Mouse (Mus musculus): ENCODE results near the gene Pced1b. TPM values are rescaled to one million over a fixed set of nuclear protein-coding genes. Genes with fewer than 3 reads are reported as not detected.

The Pced1b gene
- polyA plus RNA-seq, 1 experiment from 2014 or later, result 3.2 TPM

DNA sequence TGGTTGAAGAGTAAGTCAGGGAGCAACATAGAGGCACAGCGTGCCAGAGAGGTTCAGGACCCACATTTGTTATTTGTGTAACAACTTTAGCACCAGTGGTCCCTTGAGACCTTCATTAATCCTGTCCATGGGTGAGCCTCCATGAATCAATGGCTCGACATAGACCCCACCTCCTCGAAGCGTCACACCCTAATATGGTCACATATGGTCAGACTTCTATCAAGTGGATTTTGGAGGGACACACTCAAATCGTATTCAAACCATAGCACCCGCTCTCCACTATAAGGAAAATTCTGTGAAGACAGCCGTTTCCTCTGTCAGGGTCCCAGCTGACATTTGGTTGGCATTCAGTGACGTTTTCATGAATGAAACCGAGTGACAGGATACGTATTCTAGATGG lies 2.4 kb downstream of the Pced1b start:
- Histone ChIP-seq H3K36me3 (ENCODE audit: control insufficient read depth, insufficient read depth, low read length) (no peaks in the 10 kb centered on the region), H3K27me3 (ENCODE audit: control insufficient read depth, insufficient read depth, low read length) (peaks cover 3% of the 10 kb centered on the region), H3K4me3 (ENCODE audit: low read depth, low read length) (no peak overlapping the region), H3K4me2 (replicated peaks; ENCODE audit: low read depth, low read length) (no peak overlapping the region), H3K27ac (ENCODE audit: low read depth, low read length) (no peak overlapping the region), H3K9ac (ENCODE audit: low read depth, low read length) (no peak overlapping the region), H3K4me1 (replicated peaks; ENCODE audit: control insufficient read depth, insufficient read depth, low read length) (no peaks in the 10 kb centered on the region), H3K9me3 (ENCODE audit: control insufficient read depth, low read length) (no peaks in the 10 kb centered on the region)
- WGBS, result 95% methylated on average over 10 of the region's 10 CpGs
- ATAC-seq (ENCODE audit: low FRiP score) (no peak), DNase-seq (ENCODE audit: low spot score) (no peak)

DNA sequence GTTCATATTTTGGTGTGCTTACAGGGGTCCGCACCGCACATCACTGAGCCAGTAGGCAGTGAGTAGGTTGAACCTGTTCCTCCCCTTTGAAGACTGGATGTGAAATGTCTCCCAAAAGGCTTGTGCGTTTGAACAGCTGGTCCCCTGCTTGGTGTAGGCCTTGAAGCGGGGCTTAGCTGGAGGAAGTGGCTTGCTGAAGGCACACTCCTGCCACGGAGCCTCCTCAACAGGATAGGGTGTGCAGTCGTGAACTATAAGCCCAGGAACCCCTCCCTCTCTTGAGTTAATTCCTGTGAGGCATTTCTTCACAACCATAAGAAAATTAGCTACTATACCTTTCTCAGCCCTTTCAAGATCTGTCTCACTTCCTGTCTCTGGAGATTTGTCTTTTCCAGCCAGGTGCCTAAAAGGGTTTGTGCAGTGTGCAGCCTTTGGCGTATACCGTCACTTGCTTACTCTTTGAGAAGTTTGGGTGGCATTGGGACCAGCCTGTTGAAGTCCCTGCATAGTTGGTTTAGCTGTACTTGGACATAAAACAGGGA lies 5.7 kb downstream of the Pced1b start:
- H3K36me3 ChIP-seq (ENCODE audit: control insufficient read depth, insufficient read depth, low read length), result no peaks in the 10 kb centered on the region
- no peak overlapping the region for H3K27ac ChIP-seq (ENCODE audit: low read depth, low read length)
- no peak overlapping the region for H3K9ac ChIP-seq (ENCODE audit: low read depth, low read length)
- ATAC-seq (ENCODE audit: low FRiP score) (no peak), DNase-seq (ENCODE audit: low spot score) (no peak)
- H3K4me3 ChIP-seq (ENCODE audit: low read depth, low read length), result no peak overlapping the region
- H3K4me2 ChIP-seq (replicated peaks; ENCODE audit: low read depth, low read length), result no peak overlapping the region
- no peaks in the 10 kb centered on the region for H3K4me1 ChIP-seq (replicated peaks; ENCODE audit: control insufficient read depth, insufficient read depth, low read length)
- H3K9me3 ChIP-seq (ENCODE audit: control insufficient read depth, low read length), result no peaks in the 10 kb centered on the region
- no peaks in the 10 kb centered on the region for H3K27me3 ChIP-seq (ENCODE audit: control insufficient read depth, insufficient read depth, low read length)
- 86% methylated on average over 8 of the region's 8 CpGs for WGBS

- H3K4me1 ChIP-seq (replicated peaks; ENCODE audit: control insufficient read depth, insufficient read depth, low read length), result no peaks in the 10 kb centered on the region
- no peaks in the 10 kb centered on the region for H3K9me3 ChIP-seq (ENCODE audit: control insufficient read depth, low read length)
- no peaks in the 10 kb centered on the region for H3K27me3 ChIP-seq (ENCODE audit: control insufficient read depth, insufficient read depth, low read length)
- H3K27ac ChIP-seq (ENCODE audit: low read depth, low read length), result no peak overlapping the region
- DNase-seq (ENCODE audit: low spot score) (no peak), ATAC-seq (ENCODE audit: low FRiP score) (no peak)
- 91% methylated on average over 4 of the region's 4 CpGs for WGBS
- H3K4me2 ChIP-seq (replicated peaks; ENCODE audit: low read depth, low read length), result no peak overlapping the region
- H3K9ac ChIP-seq (ENCODE audit: low read depth, low read length), result no peak overlapping the region
- no peak overlapping the region for H3K4me3 ChIP-seq (ENCODE audit: low read depth, low read length)
- H3K36me3 ChIP-seq (ENCODE audit: control insufficient read depth, insufficient read depth, low read length), result no peaks in the 10 kb centered on the region
Observed at GRCm38 (mm10) chr15:97254375-97254774, 7.5 kb downstream of the Pced1b start.

DNA sequence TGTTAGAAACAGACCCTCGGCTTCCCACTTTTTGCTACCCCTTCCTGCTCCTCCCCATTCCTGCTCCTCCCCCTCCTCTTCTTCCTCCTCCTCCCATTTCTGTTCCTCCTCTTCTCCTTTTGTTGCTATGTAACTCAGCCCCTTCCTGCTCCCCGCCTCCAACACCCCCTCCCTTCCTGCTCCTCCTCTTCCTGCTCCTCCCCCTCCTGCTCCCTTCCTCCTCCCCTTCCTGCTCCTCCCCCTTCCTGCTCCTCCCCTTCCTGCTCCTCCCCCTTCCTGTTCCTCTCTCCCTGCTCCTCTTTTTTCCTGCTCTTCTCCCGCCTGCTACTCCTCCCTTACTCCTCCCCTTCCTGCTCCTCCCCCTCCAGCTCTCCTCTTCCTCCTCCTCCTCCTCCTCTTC lies 8.9 kb downstream of the Pced1b start:
- WGBS, result 78% methylated on average over 3 of the region's 3 CpGs
- Histone ChIP-seq H3K9me3 (ENCODE audit: control insufficient read depth, low read length) (no peaks in the 10 kb centered on the region), H3K27me3 (ENCODE audit: control insufficient read depth, insufficient read depth, low read length) (no peaks in the 10 kb centered on the region), H3K4me1 (replicated peaks; ENCODE audit: control insufficient read depth, insufficient read depth, low read length) (no peaks in the 10 kb centered on the region), H3K4me3 (ENCODE audit: low read depth, low read length) (no peak overlapping the region), H3K4me2 (replicated peaks; ENCODE audit: low read depth, low read length) (no peak overlapping the region), H3K36me3 (ENCODE audit: control insufficient read depth, insufficient read depth, low read length) (no peaks in the 10 kb centered on the region), H3K27ac (ENCODE audit: low read depth, low read length) (no peak overlapping the region), H3K9ac (ENCODE audit: low read depth, low read length) (no peak overlapping the region)
- DNase-seq (ENCODE audit: low spot score) (no peak), ATAC-seq (ENCODE audit: low FRiP score) (no peak)

GRCm38 (mm10) chr15:97256411-97256810 lies 9.5 kb downstream of the Pced1b start:
- no peak for ATAC-seq (ENCODE audit: low FRiP score)
- no peaks in the 10 kb centered on the region for H3K36me3 ChIP-seq (ENCODE audit: control insufficient read depth, insufficient read depth, low read length)
- no peak overlapping the region for H3K9ac ChIP-seq (ENCODE audit: low read depth, low read length)
- H3K4me3 ChIP-seq (ENCODE audit: low read depth, low read length), result no peak overlapping the region
- no peak for DNase-seq (ENCODE audit: low spot score)
- H3K9me3 ChIP-seq (ENCODE audit: control insufficient read depth, low read length), result no peaks in the 10 kb centered on the region
- H3K4me1 ChIP-seq (replicated peaks; ENCODE audit: control insufficient read depth, insufficient read depth, low read length), result no peaks in the 10 kb centered on the region
- WGBS, result 94% methylated on average over 11 of the region's 11 CpGs
- no peak overlapping the region for H3K27ac ChIP-seq (ENCODE audit: low read depth, low read length)
- H3K4me2 ChIP-seq (replicated peaks; ENCODE audit: low read depth, low read length), result no peak overlapping the region
- H3K27me3 ChIP-seq (ENCODE audit: control insufficient read depth, insufficient read depth, low read length), result no peaks in the 10 kb centered on the region

- Histone ChIP-seq H3K27me3 (ENCODE audit: control insufficient read depth, insufficient read depth, low read length) (no peaks in the 10 kb centered on the region), H3K9me3 (ENCODE audit: control insufficient read depth, low read length) (no peaks in the 10 kb centered on the region), H3K9ac (ENCODE audit: low read depth, low read length) (no peak overlapping the region), H3K4me1 (replicated peaks; ENCODE audit: control insufficient read depth, insufficient read depth, low read length) (no peaks in the 10 kb centered on the region), H3K27ac (ENCODE audit: low read depth, low read length) (no peak overlapping the region), H3K4me2 (replicated peaks; ENCODE audit: low read depth, low read length) (no peak overlapping the region), H3K36me3 (ENCODE audit: control insufficient read depth, insufficient read depth, low read length) (no peaks in the 10 kb centered on the region), H3K4me3 (ENCODE audit: low read depth, low read length) (no peak overlapping the region)
- ATAC-seq (ENCODE audit: low FRiP score), result no peak
- WGBS, result 84% methylated on average over 8 of the region's 8 CpGs
- no peak for DNase-seq (ENCODE audit: low spot score)
Observed at GRCm38 (mm10) chr15:97257206-97257775, 10.4 kb downstream of the Pced1b start.

DNA sequence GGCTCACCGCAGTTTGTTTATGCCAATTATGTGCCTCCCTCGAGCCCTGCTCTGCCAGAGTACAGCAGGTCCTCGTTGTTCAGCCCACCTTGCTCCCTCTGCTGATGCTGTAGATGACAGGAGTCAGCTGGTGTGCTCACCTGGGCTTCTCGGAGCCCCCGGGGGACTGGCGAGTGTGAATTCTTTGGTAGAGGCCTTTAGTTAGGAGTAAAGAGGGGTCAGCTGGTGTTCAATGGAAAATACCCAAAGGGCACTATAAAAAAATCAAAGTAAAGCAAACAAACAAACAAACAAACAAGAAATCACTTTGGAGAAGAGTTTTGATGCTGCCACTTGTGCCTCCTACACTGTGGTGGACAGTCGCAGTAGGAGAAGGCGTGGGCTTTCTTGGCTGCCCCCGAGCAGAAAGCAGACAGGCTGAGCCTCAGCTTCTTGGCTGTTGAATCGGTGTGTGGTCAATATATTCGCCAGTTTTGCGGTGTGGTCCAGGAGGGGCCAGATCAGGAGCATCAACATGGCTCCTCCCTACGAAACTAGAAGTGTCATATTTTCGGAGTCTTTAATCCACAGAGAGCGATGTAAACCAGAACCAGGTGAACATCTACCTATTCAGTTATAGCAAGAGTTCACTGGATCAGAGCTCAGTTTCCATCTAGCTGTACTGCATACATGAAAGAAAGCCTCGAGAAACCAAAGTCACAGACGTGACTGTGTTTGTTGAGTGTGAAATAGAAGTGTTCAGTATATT lies 11.8 kb downstream of the Pced1b start:
- Histone ChIP-seq H3K4me1 (replicated peaks; ENCODE audit: control insufficient read depth, insufficient read depth, low read length) (no peaks in the 10 kb centered on the region), H3K36me3 (ENCODE audit: control insufficient read depth, insufficient read depth, low read length) (no peaks in the 10 kb centered on the region), H3K27me3 (ENCODE audit: control insufficient read depth, insufficient read depth, low read length) (no peaks in the 10 kb centered on the region), H3K9me3 (ENCODE audit: control insufficient read depth, low read length) (no peaks in the 10 kb centered on the region), H3K4me3 (ENCODE audit: low read depth, low read length) (no peak overlapping the region), H3K27ac (ENCODE audit: low read depth, low read length) (no peak overlapping the region), H3K9ac (ENCODE audit: low read depth, low read length) (no peak overlapping the region), H3K4me2 (replicated peaks; ENCODE audit: low read depth, low read length) (no peak overlapping the region)
- no peak for ATAC-seq (ENCODE audit: low FRiP score)
- 91% methylated on average over 17 of the region's 17 CpGs for WGBS
- DNase-seq (ENCODE audit: low spot score), result no peak

DNA sequence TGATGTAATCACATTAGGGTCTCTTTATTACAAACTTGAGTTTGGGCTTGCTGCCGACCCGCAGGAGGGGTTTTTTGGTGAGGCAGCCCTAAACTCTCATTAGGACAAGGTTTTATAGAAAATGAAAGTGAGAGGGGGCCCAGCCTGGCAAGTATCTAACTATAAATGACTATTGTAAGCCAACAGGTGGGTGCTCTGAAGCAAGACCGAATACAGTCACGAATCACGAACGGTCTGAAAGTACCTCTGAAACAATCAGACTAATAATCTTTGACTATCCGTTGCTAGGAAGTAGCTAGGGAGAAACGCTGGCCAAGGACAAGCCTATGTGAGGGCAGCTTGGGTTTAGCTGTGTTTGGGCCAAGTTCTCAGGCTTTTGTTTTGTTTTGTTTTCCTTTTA lies 12.4 kb downstream of the Pced1b start:
- no peak overlapping the region for H3K4me3 ChIP-seq (ENCODE audit: low read depth, low read length)
- H3K9me3 ChIP-seq (ENCODE audit: control insufficient read depth, low read length), result no peaks in the 10 kb centered on the region
- no peaks in the 10 kb centered on the region for H3K4me1 ChIP-seq (replicated peaks; ENCODE audit: control insufficient read depth, insufficient read depth, low read length)
- ATAC-seq (ENCODE audit: low FRiP score), result no peak
- no peak for DNase-seq (ENCODE audit: low spot score)
- no peak overlapping the region for H3K9ac ChIP-seq (ENCODE audit: low read depth, low read length)
- no peak overlapping the region for H3K4me2 ChIP-seq (replicated peaks; ENCODE audit: low read depth, low read length)
- H3K36me3 ChIP-seq (ENCODE audit: control insufficient read depth, insufficient read depth, low read length), result no peaks in the 10 kb centered on the region
- H3K27ac ChIP-seq (ENCODE audit: low read depth, low read length), result no peak overlapping the region
- H3K27me3 ChIP-seq (ENCODE audit: control insufficient read depth, insufficient read depth, low read length), result no peaks in the 10 kb centered on the region
- WGBS, result 93% methylated on average over 8 of the region's 8 CpGs
